Mouse (Mus musculus) spleen, postnatal 10 days (tissue): Measurements from ENCODE around the gene Ldhb.
"Not testable (repeated sequence)": the region's sequence is repeated elsewhere in the genome, so short reads cannot be mapped to it uniquely, and the experiment has no call there.

ENCODE experiments used
- DNase-seq, 2 experiments: peaks; one replicate each; pipeline ENCODE4 v3.0.0; 2021 to 2022; ENCODE audit warnings: low spot score in 2 of 2

Gene Ldhb

GRCm38 (mm10) chr6:142507785-142508162 lies at the start of gene Ldhb:
Gene Ldhb (minus strand): TSS chr6:142507957.
- DNase-seq: peak in 1 of 2 experiments; percentile 45

- DNase-seq: no peak
Observed at GRCm38 (mm10) chr6:142555988-142556387, 48.2 kb upstream of the Ldhb start.

DNA sequence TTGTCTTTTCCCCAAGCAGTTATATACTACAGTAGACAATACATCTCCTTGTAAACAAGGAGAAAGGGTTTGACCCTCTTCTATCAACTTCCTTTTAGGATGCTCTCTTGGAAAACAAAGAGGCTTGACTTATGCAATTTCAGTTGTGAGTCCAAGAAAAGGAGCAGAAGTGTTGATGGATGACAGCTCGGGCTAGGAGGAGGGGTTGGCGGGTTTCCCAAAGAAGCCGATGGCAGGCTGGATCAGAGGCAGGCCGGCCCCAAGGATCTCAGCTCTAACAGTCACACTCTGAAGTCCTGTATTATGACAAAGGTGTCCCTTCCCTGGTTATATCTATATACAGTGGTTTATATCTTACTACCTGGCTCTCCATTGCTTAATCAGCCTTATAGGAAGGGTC lies 43.7 kb upstream of the Ldhb start:
- no peak for DNase-seq

- DNase-seq: no peak
Observed at GRCm38 (mm10) chr6:142550871-142551270, 43.1 kb upstream of the Ldhb start.

GRCm38 (mm10) chr6:142548377-142548776 lies 40.6 kb upstream of the Ldhb start:
- DNase-seq: no peak

- no peak for DNase-seq
Observed at GRCm38 (mm10) chr6:142545132-142545531, 37.4 kb upstream of the Ldhb start.

GRCm38 (mm10) chr6:142543648-142544047 lies 35.9 kb upstream of the Ldhb start:
- no peak for DNase-seq

- no peak for DNase-seq
Observed at GRCm38 (mm10) chr6:142542800-142543175, 35.0 kb upstream of the Ldhb start.

DNA sequence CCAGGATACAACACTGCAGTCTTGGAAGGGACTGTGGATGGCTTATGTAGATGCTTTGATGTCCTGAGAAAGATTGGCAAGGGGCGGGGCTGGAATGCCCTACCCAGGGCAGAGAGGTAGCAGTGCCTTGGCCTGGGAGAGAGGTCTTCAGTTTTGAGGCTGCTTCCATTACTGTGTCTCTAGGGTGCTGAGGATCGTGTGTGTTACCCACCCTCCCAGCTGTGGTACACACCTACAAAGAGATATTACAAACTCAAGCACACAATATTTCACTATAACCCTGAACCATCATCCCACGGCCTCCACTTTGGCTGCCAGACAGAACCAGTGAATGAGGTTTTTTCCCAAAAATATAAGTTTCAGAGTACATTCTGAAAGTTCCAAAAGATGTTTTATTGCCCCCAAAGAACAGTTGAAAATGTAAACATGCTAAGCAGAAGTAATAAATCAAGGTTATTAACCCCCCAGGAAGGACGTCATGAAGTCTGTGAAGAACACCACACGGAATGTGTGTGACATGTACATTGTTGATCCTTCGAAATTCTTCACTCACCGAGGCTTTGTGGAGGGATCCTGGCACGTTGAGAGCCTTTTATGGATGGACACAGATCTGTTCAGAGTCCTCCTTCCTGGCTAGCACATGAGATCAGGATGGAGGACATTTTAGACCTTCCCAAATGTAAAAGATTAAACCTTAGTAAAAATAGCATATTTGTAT lies 34.5 kb upstream of the Ldhb start:
- DNase-seq: no peak

DNA sequence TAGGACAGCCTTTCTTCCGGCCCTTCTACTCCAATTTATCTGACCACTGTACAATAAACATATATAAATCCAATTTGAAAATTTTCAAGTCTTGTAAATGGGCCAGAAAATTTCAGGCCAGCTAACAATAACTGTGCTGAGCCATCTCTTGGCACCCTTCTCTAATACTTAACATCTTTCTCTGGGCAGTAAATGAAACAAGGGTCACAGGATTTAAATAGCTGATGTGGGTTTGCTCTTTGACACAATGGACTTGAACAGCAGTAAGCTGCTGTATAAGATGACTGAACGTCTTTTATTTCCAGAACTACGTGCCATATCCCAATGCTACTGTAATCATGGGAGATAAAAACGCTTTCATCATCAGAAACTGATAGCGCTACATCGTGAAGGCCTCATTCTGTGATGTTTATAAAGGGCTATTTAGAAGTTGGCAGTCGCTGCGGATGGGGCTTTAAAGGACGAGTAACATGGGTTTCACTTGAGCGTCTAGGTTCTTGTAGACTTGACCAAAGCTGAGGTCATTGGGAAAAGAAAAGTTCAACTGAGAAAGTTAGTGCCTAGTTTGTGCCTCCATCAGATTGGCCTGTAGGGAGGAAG lies 32.9 kb upstream of the Ldhb start:
- DNase-seq: no peak

DNA sequence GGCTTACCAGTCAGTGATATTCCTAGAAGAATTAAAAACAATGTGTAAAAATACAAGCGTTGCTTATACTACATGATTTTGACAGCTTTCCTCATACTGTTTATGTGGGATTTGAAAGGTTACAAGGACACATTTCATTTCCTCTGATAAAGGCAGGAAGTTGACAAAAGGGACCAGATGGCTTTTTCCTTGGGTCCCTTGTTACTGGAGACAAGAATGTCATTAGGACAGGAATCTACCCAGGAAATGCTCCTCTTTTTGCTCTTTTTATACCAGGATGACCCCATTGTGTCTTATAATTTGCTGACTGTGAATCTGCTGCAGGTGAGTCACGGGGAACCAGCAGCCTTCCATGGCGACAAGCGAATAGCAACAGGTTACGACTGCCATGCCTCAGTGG lies 32.4 kb upstream of the Ldhb start:
- DNase-seq: no peak

DNA sequence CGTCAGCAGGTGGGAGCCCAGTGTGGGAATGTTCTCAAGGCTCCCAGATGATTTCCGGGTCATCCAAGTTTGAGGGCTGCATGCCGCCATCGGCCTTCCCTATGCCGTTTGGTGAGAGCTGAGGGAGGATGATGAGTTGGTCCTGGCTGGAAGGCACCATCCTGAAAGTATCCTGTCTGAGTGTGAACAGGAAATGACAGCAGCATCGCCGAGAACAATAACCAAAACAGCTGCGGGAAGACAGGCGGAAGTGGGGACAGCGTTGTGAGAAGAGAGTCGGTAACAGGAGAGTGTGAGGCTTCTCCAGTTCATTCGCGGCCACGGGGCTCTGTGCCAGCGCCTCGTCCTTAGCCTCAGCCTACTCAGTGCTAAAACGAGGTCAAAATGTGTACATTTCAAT lies 30.7 kb upstream of the Ldhb start:
- DNase-seq: peak in 1 of 2 experiments; percentile 39

GRCm38 (mm10) chr6:142533412-142533811 lies 25.7 kb upstream of the Ldhb start:
- DNase-seq: no peak

DNA sequence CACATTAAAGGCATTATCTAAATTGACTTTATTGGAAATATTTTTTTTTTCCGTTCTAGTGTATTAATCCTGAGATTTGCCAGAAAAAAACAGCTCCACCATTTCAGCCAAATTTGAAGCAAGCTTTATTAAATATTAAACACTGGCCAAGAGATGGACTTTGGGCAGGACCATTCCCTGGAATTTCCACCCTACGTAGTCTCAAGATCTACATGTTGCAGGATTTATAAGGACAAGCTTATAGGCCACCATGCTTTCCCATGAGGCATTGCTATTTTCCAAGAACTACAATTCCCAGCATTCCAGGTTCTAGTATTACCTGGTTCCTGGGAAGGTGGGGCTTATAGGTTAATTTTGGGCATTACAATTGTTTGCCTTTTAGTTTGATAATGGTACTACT lies 24.9 kb upstream of the Ldhb start:
- DNase-seq: no peak

DNA sequence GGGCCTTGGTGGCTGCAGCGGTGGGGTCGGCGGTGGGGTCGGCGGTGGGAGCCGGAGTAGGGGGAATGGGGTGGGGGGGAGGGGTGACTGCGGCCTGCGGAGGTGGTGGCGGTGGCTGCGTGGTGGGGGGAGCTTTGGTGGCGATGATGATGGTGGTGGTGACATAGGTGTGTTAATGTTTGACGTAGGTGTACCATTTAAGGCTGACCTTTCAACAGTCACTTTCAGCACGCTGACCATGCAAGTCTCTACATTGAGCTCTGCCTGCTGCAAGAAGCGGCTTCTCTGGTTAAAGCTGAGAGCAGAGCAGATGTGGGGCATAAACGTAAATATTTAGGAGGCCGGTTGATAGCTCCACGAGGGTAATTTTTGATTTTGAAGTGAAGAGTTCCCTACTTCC lies 24.4 kb upstream of the Ldhb start:
- no peak for DNase-seq

DNA sequence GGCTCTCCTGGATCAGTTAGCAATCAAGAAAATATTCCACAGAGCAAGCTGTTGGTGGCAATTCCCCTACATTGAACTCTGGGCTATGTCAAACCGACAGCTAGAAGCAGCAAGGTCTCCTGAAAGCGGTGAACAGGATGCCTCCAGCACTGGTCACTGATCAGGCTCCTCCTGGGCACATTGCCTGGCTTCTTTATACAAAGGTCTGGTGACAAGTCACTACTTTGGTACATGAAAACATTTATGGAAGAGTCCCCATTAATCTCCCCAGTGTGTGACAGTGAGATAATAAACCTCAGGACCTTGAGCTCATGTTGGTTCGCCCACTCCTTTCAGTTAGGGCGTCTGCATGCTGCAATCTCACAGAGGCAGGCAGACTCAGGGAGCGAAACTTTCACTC lies 22.6 kb upstream of the Ldhb start:
- DNase-seq: no peak

DNA sequence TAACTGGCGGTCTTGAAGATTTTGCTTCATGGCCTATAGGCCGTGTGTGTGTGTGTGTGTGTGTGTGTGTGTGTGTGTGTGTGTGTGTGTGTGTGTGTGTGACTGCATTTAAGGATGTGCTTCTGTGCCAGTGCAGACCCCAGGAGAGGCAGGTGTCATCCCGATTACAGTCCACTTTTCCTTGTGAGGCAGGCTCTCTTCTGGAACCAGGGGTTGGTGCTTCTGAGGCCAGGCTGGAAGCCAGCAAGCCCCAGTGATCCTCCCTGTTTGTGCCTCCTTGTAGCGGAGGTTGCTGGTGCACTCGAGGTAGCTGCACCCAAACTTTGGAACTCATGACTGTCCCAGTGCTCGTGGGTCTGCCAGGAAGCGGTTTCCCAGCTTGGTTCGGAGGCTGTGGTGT lies 21.9 kb upstream of the Ldhb start:
- DNase-seq: no peak

GRCm38 (mm10) chr6:142527931-142528562 lies 20.3 kb upstream of the Ldhb start:
- no peak for DNase-seq

DNA sequence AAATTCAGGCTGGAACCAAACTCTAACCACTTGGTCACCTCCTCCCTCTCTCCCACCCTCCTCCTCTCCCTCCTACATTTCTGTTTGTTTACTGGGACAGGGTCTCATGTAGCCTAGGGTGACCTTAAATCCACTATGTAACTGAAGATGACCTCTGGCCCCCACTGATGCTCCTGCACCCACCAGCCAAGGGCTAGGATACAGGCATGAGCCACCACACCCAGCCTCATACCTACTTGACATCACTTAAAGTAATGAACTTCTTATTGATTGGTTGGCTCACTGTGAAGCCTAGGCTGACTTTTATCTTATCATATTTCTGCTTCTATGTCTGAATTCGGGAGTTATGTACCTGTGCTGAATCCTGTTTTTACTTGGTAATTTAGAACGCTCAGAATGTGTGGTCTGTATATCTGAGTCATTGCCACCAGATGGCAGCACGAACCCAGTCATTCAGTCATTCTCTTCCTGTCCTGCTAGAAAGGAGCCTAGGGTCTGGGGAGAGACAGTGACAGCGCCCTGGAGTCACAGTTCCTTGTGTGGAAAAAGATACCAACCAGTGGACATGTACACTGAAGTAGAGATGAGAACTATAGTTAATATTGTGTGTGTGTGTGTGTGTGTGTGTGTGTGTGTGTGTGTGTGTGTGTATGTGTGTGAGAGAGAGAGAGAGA lies 17.0 kb upstream of the Ldhb start:
- peak in 1 of 2 experiments; percentile 70 for DNase-seq

DNA sequence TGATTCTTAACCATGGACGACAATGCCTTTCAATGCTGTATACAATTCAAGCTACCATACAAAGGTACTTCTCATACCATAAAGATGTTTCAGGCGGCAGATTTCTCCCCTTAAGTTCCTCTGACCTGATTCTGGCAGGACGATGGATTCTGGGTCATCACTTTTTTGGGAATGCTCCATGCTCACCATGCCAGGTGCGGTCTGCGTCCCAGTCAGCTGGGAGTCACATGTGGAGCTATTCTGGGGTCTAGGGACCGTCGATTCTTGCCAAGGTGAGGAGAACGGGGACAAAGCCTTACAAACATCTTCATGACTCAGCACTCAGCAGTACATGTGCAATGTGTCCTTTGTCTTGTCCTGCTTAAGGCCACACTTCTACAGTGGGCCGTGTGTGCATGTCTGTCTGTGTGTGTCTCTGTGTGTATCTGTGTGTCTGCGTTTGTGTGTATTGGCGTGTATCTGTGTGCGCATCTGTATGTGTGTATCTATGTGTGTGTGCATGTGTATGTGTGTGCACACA lies 13.9 kb upstream of the Ldhb start:
- DNase-seq: no peak

DNA sequence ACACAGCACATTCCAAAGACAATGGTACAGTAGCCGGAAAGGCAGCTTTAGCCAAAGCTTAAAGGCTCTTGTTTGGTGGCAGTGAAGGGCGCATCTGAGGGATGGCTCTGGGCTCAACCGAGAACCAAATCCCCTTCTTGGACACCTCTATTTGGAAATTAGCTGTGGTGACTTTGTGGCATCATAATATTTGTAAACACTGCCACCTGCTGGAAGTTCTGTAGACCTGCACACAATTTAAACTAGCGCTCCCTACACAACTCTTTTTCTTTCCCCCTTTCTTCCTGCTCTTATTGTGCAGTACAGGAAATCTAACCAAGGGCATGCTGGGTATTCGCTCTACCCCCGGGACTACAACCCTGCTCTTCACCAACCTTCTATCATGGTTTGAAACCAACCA lies 11.4 kb upstream of the Ldhb start:
- DNase-seq: no peak

DNA sequence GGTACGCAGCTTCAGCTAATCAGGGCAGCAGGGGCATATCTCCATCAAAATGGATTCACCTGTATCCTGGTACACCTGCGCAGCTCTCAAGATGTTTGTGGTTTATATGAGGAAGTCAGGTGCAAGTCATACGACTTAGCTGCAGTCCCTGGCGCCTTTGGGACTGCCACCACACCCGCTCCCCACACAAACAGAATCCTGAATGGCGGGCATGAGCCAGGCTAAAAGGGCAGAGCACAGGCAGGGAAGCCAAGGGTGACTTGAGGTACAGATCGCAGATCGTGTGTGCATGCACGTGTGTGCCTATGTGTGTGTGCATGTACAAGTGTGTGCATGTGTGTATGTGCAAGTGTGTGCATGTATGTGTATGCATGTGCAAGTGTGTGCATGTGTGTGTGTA lies 7.6 kb upstream of the Ldhb start:
- DNase-seq: not testable (repeated sequence)

- peak in 1 of 2 experiments; percentile 41 for DNase-seq
Observed at GRCm38 (mm10) chr6:142514912-142515311, 7.2 kb upstream of the Ldhb start.
